In genomic region chr6:24766261-24766660, GRCm38 (mm10) we compare ENCODE assay signal across 23 mouse cellular contexts. TPM values are rescaled to one million over a fixed set of nuclear protein-coding genes. Genes with fewer than 3 reads are reported as not detected.
A peak's percentile ranks its signal among the peaks of the same experiment; 100 is the strongest.
DNase-seq lines count a peak whose midpoint lies in the region; ATAC-seq lines count a peak whose summit lies in the region.
"Had no signal": no experiment of that assay in that cellular context is flagged by ENCODE, and none has a peak within 500 bp of the region (broad histone marks: within the 10 kb centered on the region; RNA-seq: fewer than 3 reads in every experiment).

No protein-coding gene starts in this region.

- H3K27me3 ChIP-seq in kidney, embryonic 14.5 days (ENCODE audit: control insufficient read depth, insufficient read depth, low read length) = no peaks in the 10 kb centered on the region
- no peaks in the 10 kb centered on the region for H3K27me3 ChIP-seq in kidney, embryonic 15.5 days
- H3K27me3 ChIP-seq in kidney, embryonic 16.5 days (ENCODE audit: insufficient read depth, low read length) = no peaks in the 10 kb centered on the region
- H3K27me3 ChIP-seq: CH12.LX had no signal

- H3K4me3 ChIP-seq in kidney, embryonic 14.5 days (ENCODE audit: low read length) = no peak overlapping the region
- H3K4me3 ChIP-seq in kidney, embryonic 15.5 days (replicated peaks) = no peak overlapping the region
- H3K4me3 ChIP-seq in kidney, embryonic 16.5 days (ENCODE audit: low read length) = no peak overlapping the region

- no peak overlapping the region for H3K27ac ChIP-seq in kidney, embryonic 14.5 days (ENCODE audit: low read depth, low read length)
- no peak overlapping the region for H3K27ac ChIP-seq in kidney, embryonic 15.5 days
- H3K27ac ChIP-seq in kidney, embryonic 16.5 days (ENCODE audit: low read length) = no peak overlapping the region

- H3K9ac ChIP-seq in kidney, embryonic 14.5 days (ENCODE audit: low read depth, low read length) = no peak overlapping the region
- no peak overlapping the region for H3K9ac ChIP-seq in kidney, embryonic 15.5 days
- H3K9ac ChIP-seq in kidney, embryonic 16.5 days (replicated peaks; ENCODE audit: low read length) = no peak overlapping the region

- no peaks in the 10 kb centered on the region for H3K36me3 ChIP-seq in kidney, embryonic 14.5 days (ENCODE audit: control insufficient read depth, insufficient read depth, low read length)
- no peaks in the 10 kb centered on the region for H3K36me3 ChIP-seq in kidney, embryonic 15.5 days
- no peaks in the 10 kb centered on the region for H3K36me3 ChIP-seq in kidney, embryonic 16.5 days (ENCODE audit: insufficient read depth, low read length)
- H3K36me3 ChIP-seq: G1E had no signal

- DNase-seq in kidney, postnatal 10 days = no peak
- no peak for DNase-seq in kidney, adult 8-10 months
- no peak for DNase-seq in kidney, adult 18-20 months
- DNase-seq: adrenal gland, adult 2 months; adrenal gland, adult 8-10 months; adrenal gland, postnatal 10 days; adrenal gland, postnatal 14 days; adrenal gland, postnatal 25 days; adrenal gland, postnatal 36 days; B cell, adult 2 months; cerebellum, adult 11 months; cerebellum, adult 11-12 months; cerebellum, adult 18-20 months had no signal

- 26% methylated on average over 2 of the region's 2 CpGs for WGBS in kidney, embryonic 14.5 days
- 31% methylated on average over 2 of the region's 2 CpGs for WGBS in kidney, embryonic 15.5 days
- 35% methylated on average over 2 of the region's 2 CpGs for WGBS in kidney, embryonic 16.5 days

- no peaks in the 10 kb centered on the region for H3K4me1 ChIP-seq in kidney, embryonic 14.5 days (ENCODE audit: control insufficient read depth, insufficient read depth, low read length)
- no peaks in the 10 kb centered on the region for H3K4me1 ChIP-seq in kidney, embryonic 15.5 days
- H3K4me1 ChIP-seq in kidney, embryonic 16.5 days (ENCODE audit: insufficient read depth, low read length) = no peaks in the 10 kb centered on the region

- H3K4me2 ChIP-seq in kidney, embryonic 14.5 days (replicated peaks; ENCODE audit: low read depth, low read length) = no peak overlapping the region
- H3K4me2 ChIP-seq in kidney, embryonic 15.5 days = no peak overlapping the region
- no peak overlapping the region for H3K4me2 ChIP-seq in kidney, embryonic 16.5 days (replicated peaks; ENCODE audit: low read depth, low read length)

- peak; percentile 49; the same call in 1 of the 2 replicates for ATAC-seq in kidney, embryonic 14.5 days (ENCODE audit: low FRiP score, low TSS enrichment)
- peak; percentile 71; the same call in 1 of the 2 replicates for ATAC-seq in kidney, embryonic 15.5 days (replicated peaks; ENCODE audit: low FRiP score)
- ATAC-seq in kidney, embryonic 16.5 days (ENCODE audit: low FRiP score, low TSS enrichment) = peak; percentile 82; the same call in 1 of the 2 replicates
- ATAC-seq: activated CD4-positive, CD25-positive, alpha-beta regulatory T cell, adult 4 months; CD4-positive, CD25-positive, alpha-beta regulatory T cell, adult 4 months; Patski had no signal

- no peaks in the 10 kb centered on the region for H3K9me3 ChIP-seq in kidney, embryonic 14.5 days (ENCODE audit: control insufficient read depth, low read length)
- no peaks in the 10 kb centered on the region for H3K9me3 ChIP-seq in kidney, embryonic 15.5 days (replicated peaks)
- no peaks in the 10 kb centered on the region for H3K9me3 ChIP-seq in kidney, embryonic 16.5 days (ENCODE audit: low read length)
- H3K9me3 ChIP-seq: G1E had no signal

RNA-seq across cellular contexts. Expression of gene Hyal4, which starts 18.1 kb away (rescaled TPM):
- polyA plus RNA-seq in kidney, embryonic 14.5 days (2014; fragmentation: Nextera tagmentation; extraction: Ambion mirVana) = not detected in 2 replicates
- not detected in 2 replicates for polyA plus RNA-seq in kidney, embryonic 15.5 days (2015; fragmentation: Nextera tagmentation; extraction: Ambion mirVana)
- polyA plus RNA-seq in kidney, embryonic 16.5 days (2015; fragmentation: Nextera tagmentation; extraction: Ambion mirVana) = not detected in 2 replicates
- polyA plus RNA-seq: activated CD4-positive, CD25-positive, alpha-beta regulatory T cell, adult 4 months; adrenal gland, adult 2 months; brain, embryonic 14.5 days; C2C12; G1E; Patski had no signal

RNA-seq across cellular contexts. Expression of gene Spam1, which starts 24.7 kb away (rescaled TPM):
- polyA plus RNA-seq in kidney, embryonic 14.5 days (2014; fragmentation: Nextera tagmentation; extraction: Ambion mirVana) = not detected in 2 replicates
- not detected in 2 replicates for polyA plus RNA-seq in kidney, embryonic 15.5 days (2015; fragmentation: Nextera tagmentation; extraction: Ambion mirVana)
- not detected in 2 replicates for polyA plus RNA-seq in kidney, embryonic 16.5 days (2015; fragmentation: Nextera tagmentation; extraction: Ambion mirVana)
- polyA plus RNA-seq: adrenal gland, adult 2 months; brain, embryonic 14.5 days; C2C12; CD4-positive, CD25-positive, alpha-beta regulatory T cell, adult 4 months; G1E; Patski had no signal

RNA-seq across cellular contexts. Expression of gene Hyal6, which starts 33.2 kb away (rescaled TPM):
- polyA plus RNA-seq in kidney, embryonic 14.5 days (2014; fragmentation: Nextera tagmentation; extraction: Ambion mirVana) = 0.05 and 0.06 TPM in 2 replicates
- not detected in 2 replicates for polyA plus RNA-seq in kidney, embryonic 15.5 days (2015; fragmentation: Nextera tagmentation; extraction: Ambion mirVana)
- polyA plus RNA-seq in kidney, embryonic 16.5 days (2015; fragmentation: Nextera tagmentation; extraction: Ambion mirVana) = not detected in 2 replicates
- polyA plus RNA-seq: activated CD4-positive, CD25-positive, alpha-beta regulatory T cell, adult 4 months; adrenal gland, adult 2 months; brain, embryonic 14.5 days; CD4-positive, CD25-positive, alpha-beta regulatory T cell, adult 4 months; G1E; Patski had no signal
